Mouse (Mus musculus) ES-E14 (cell line): Measurements from ENCODE around the gene Cd82.

Experiments used
- HCFC1 ChIP-seq: IDR thresholded peaks from 2 replicates; pipeline ENCODE4 v1.6.1; 2012; ENCODE audit warnings: low read length, inconsistent platforms, borderline replicate concordance; ENCODE audit not compliant: insufficient read depth
- ZC3H11A ChIP-seq: IDR thresholded peaks from 2 replicates; pipeline ENCODE4 v1.6.1; 2012; ENCODE audit warnings: low read depth, mild to moderate bottlenecking, inconsistent platforms, low read length, borderline replicate concordance
- ZNF384 ChIP-seq: IDR thresholded peaks from 2 replicates; pipeline ENCODE4 v1.6.1; 2012; ENCODE audit warnings: low read depth, low read length, inconsistent platforms

GRCm38 (mm10) chr2:93469118-93469517 is 6.2 kb upstream of the Cd82 start:
- no peak for TF ChIP-seq ZNF384
- TF ChIP-seq HCFC1, result no peak
- no peak for TF ChIP-seq ZC3H11A
